Mouse (Mus musculus) embryonic facial prominence, embryonic 12.5 days (tissue): ENCODE results near the gene Mtfp1. TPM values are rescaled to one million over a fixed set of nuclear protein-coding genes. Genes with fewer than 3 reads are reported as not detected.
"Not testable (repeated sequence)": the region's sequence is repeated elsewhere in the genome, so short reads cannot be mapped to it uniquely, and the experiment has no call there.

Source experiments
- ATAC-seq: fragments of 200-750 bp; cut with Nextera tagmentation; 2 replicates; pipeline ENCODE4 v1.8.0; 2017; ENCODE audit not compliant: insufficient number of reproducible peaks, insufficient read depth, low FRiP score, low TSS enrichment
- H3K27ac ChIP-seq: fragments of 300-500 bp; sonication (generic); 2 replicates; pipeline ENCODE4 v1.5.1; 2016; ENCODE audit warnings: mild to moderate bottlenecking
- H3K27me3 ChIP-seq: fragments of 300-500 bp; sonication (generic); 2 replicates; pipeline ENCODE4 v1.6.1; 2016; ENCODE audit warnings: mild to moderate bottlenecking, moderate library complexity
- H3K36me3 ChIP-seq: fragments of 300-500 bp; sonication (generic); 2 replicates; pipeline ENCODE4 v1.6.1; 2016; ENCODE audit warnings: mild to moderate bottlenecking
- H3K4me1 ChIP-seq: fragments of 300-500 bp; sonication (generic); 2 replicates; pipeline ENCODE4 v1.6.1; 2016
- H3K4me2 ChIP-seq: fragments of 300-500 bp; sonication (generic); replicated peaks from 2 replicates; pipeline ENCODE4 v1.6.1; 2016; ENCODE audit warnings: mild to moderate bottlenecking, moderate library complexity
- H3K4me3 ChIP-seq: fragments of 300-500 bp; sonication (generic); 2 replicates; pipeline ENCODE4 v1.5.1; 2016; ENCODE audit warnings: mild to moderate bottlenecking
- H3K9ac ChIP-seq: fragments of 300-500 bp; sonication (generic); 2 replicates; pipeline ENCODE4 v1.6.1; 2016; ENCODE audit warnings: mild to moderate bottlenecking, moderate library complexity
- H3K9me3 ChIP-seq: fragments of 300-500 bp; sonication (generic); 2 replicates; pipeline ENCODE4 v1.6.1; 2016; ENCODE audit warnings: mild to moderate bottlenecking, moderate library complexity
- WGBS: fragments of 180-500 bp; shearing (Covaris S2); methylation state at CpG from one replicate; pipeline ENCODE4 v1.1.7; 2016; 5-methylcytosine and 5-hydroxymethylcytosine counted together
- polyA plus RNA-seq: library from polyadenylated mRNA; unstranded; fragments of >200 nt; fragmentation: Nextera tagmentation; extraction: Ambion mirVana; gene quantifications from 2 replicates; pipeline ENCODE4 v1.2.1, GENCODE M21; 2016

The Mtfp1 gene
- polyA plus RNA-seq: 7.6 and 7.7 TPM in 2 replicates

- peak within 1 kb of the TSS; percentile 64 for H3K9ac ChIP-seq
- peak within 1 kb of the TSS; percentile 57 for H3K4me3 ChIP-seq
- H3K9me3 ChIP-seq: no peaks in the 10 kb centered on the region
- H3K27me3 ChIP-seq: no peaks in the 10 kb centered on the region
- 6% methylated on average over 34 of the region's 34 CpGs for WGBS
- peaks cover 14% of the 10 kb centered on the region for H3K4me1 ChIP-seq
- H3K36me3 ChIP-seq: no peaks in the 10 kb centered on the region
- ATAC-seq: no peak
- H3K27ac ChIP-seq: peak within 1 kb of the TSS; percentile 72
- H3K4me2 ChIP-seq: peak within 1 kb of the TSS; percentile 66
Observed at GRCm38 (mm10) chr11:4095171-4096053, at the start of gene Mtfp1. Mtfp1 (minus strand) TSS chr11:4095445.

GRCm38 (mm10) chr11:4143281-4144062 is 48.2 kb upstream of the Mtfp1 start:
- Histone ChIP-seq H3K27ac (no peak overlapping the region), H3K9me3 (no peaks in the 10 kb centered on the region), H3K27me3 (no peaks in the 10 kb centered on the region), H3K4me2 (no peak overlapping the region), H3K9ac (no peak overlapping the region), H3K4me3 (no peak overlapping the region), H3K36me3 (peaks cover 72% of the 10 kb centered on the region), H3K4me1 (no peaks in the 10 kb centered on the region)
- WGBS: 90% methylated on average over 21 of the region's 21 CpGs
- ATAC-seq: no peak

GRCm38 (mm10) chr11:4142352-4142751 is 47.1 kb upstream of the Mtfp1 start:
- Histone ChIP-seq H3K9me3 (no peaks in the 10 kb centered on the region), H3K27ac (no peak overlapping the region), H3K9ac (no peak overlapping the region), H3K4me3 (no peak overlapping the region), H3K27me3 (no peaks in the 10 kb centered on the region), H3K4me2 (no peak overlapping the region), H3K4me1 (no peaks in the 10 kb centered on the region), H3K36me3 (peaks cover 77% of the 10 kb centered on the region)
- ATAC-seq: no peak
- 85% methylated on average over 4 of the region's 4 CpGs for WGBS

- ATAC-seq: no peak
- no peak overlapping the region for H3K4me3 ChIP-seq
- H3K9me3 ChIP-seq: no peaks in the 10 kb centered on the region
Observed at GRCm38 (mm10) chr11:4141505-4141904, 46.3 kb upstream of the Mtfp1 start.

GRCm38 (mm10) chr11:4138964-4139363 is 43.7 kb upstream of the Mtfp1 start:
- no peak overlapping the region for H3K4me3 ChIP-seq
- 74% methylated on average over 2 of the region's 2 CpGs for WGBS
- H3K27ac ChIP-seq: no peak overlapping the region
- peaks cover 67% of the 10 kb centered on the region for H3K36me3 ChIP-seq
- H3K9me3 ChIP-seq: no peaks in the 10 kb centered on the region
- H3K27me3 ChIP-seq: no peaks in the 10 kb centered on the region
- ATAC-seq: no peak
- H3K9ac ChIP-seq: no peak overlapping the region
- peaks cover 14% of the 10 kb centered on the region for H3K4me1 ChIP-seq
- no peak overlapping the region for H3K4me2 ChIP-seq

More at GRCm38 (mm10) chr11:4141505-4141904, 46.3 kb upstream of the Mtfp1 start:
- no peaks in the 10 kb centered on the region for H3K27me3 ChIP-seq
- no peak overlapping the region for H3K4me2 ChIP-seq
- no peak overlapping the region for H3K27ac ChIP-seq
- no peak overlapping the region for H3K9ac ChIP-seq
- H3K4me1 ChIP-seq: peaks cover 4% of the 10 kb centered on the region
- H3K36me3 ChIP-seq: peaks cover 81% of the 10 kb centered on the region

GRCm38 (mm10) chr11:4134986-4135935 is 40.0 kb upstream of the Mtfp1 start, which contains the start of gene Rnf215:
Rnf215 (plus strand) TSS chr11:4135202.
- Histone ChIP-seq H3K4me2 (peak within 1 kb of the TSS; percentile 75), H3K36me3 (peaks cover 31% of the 10 kb centered on the region), H3K9me3 (no peaks in the 10 kb centered on the region), H3K27me3 (no peaks in the 10 kb centered on the region), H3K4me1 (peaks cover 14% of the 10 kb centered on the region), H3K4me3 (peak within 1 kb of the TSS; percentile 91), H3K27ac (peak within 1 kb of the TSS; percentile 73), H3K9ac (peak within 1 kb of the TSS; percentile 96)
- peak; percentile 85 for ATAC-seq
- 2% methylated on average over 64 of the region's 66 CpGs for WGBS

GRCm38 (mm10) chr11:4134400-4134799 is 39.2 kb upstream of the Mtfp1 start:
- Histone ChIP-seq H3K9me3 (no peaks in the 10 kb centered on the region), H3K4me3 (peak overlapping the region; percentile 91; the same call in 1 of the 2 replicates), H3K27me3 (no peaks in the 10 kb centered on the region), H3K4me1 (peaks cover 14% of the 10 kb centered on the region), H3K36me3 (peaks cover 23% of the 10 kb centered on the region), H3K27ac (no peak overlapping the region), H3K4me2 (peak overlapping the region; percentile 75; the same call in 1 of the 2 replicates), H3K9ac (0 out of 2 replicates have a peak overlapping the region, but pooled peaks have one; percentile 10)
- ATAC-seq: no peak
- 56% methylated on average over 6 of the region's 6 CpGs for WGBS

- Histone ChIP-seq H3K27me3 (no peaks in the 10 kb centered on the region), H3K9me3 (no peaks in the 10 kb centered on the region), H3K4me1 (peaks cover 14% of the 10 kb centered on the region), H3K9ac (no peak overlapping the region), H3K4me2 (no peak overlapping the region), H3K27ac (no peak overlapping the region), H3K36me3 (peaks cover 15% of the 10 kb centered on the region), H3K4me3 (no peak overlapping the region)
- WGBS: 58% methylated on average over 3 of the region's 3 CpGs
- no peak for ATAC-seq
Observed at GRCm38 (mm10) chr11:4133450-4133849, 38.2 kb upstream of the Mtfp1 start.

- 92% methylated on average over 4 of the region's 4 CpGs for WGBS
- not testable (repeated sequence) for H3K27me3 ChIP-seq, ATAC-seq
Observed at GRCm38 (mm10) chr11:4128461-4128860, 33.2 kb upstream of the Mtfp1 start.

GRCm38 (mm10) chr11:4127059-4127458 is 31.8 kb upstream of the Mtfp1 start:
- Histone ChIP-seq H3K4me2 (no peak overlapping the region), H3K27ac (no peak overlapping the region), H3K36me3 (no peaks in the 10 kb centered on the region), H3K9me3 (0 out of 2 replicates have a peak, but pooled peaks cover 6% of the 10 kb centered on the region), H3K27me3 (no peaks in the 10 kb centered on the region), H3K4me1 (no peaks in the 10 kb centered on the region), H3K9ac (no peak overlapping the region), H3K4me3 (no peak overlapping the region)
- 88% methylated on average over 1 of the region's 1 CpGs for WGBS
- no peak for ATAC-seq

More at GRCm38 (mm10) chr11:4128461-4128860, 33.2 kb upstream of the Mtfp1 start:
- H3K36me3 ChIP-seq, H3K4me2 ChIP-seq, H3K9me3 ChIP-seq, H3K9ac ChIP-seq, H3K4me3 ChIP-seq, H3K27ac ChIP-seq, H3K4me1 ChIP-seq: not testable (repeated sequence)

- H3K4me2 ChIP-seq: no peak overlapping the region
- ATAC-seq: no peak
- 0 out of 2 replicates have a peak, but pooled peaks cover under 1% of the 10 kb centered on the region for H3K4me1 ChIP-seq
- H3K9me3 ChIP-seq: 0 out of 2 replicates have a peak, but pooled peaks cover 6% of the 10 kb centered on the region
- 58% methylated on average over 5 of the region's 5 CpGs for WGBS
- no peak overlapping the region for H3K9ac ChIP-seq
- peaks cover 6% of the 10 kb centered on the region for H3K27me3 ChIP-seq
- H3K36me3 ChIP-seq: no peaks in the 10 kb centered on the region
- no peak overlapping the region for H3K4me3 ChIP-seq
- no peak overlapping the region for H3K27ac ChIP-seq
Observed at GRCm38 (mm10) chr11:4123922-4124321, 28.7 kb upstream of the Mtfp1 start.
